Mouse (Mus musculus) MEL (cell line): ENCODE data around the gene Ssr2. TPM values are rescaled to one million over a fixed set of nuclear protein-coding genes. Genes with fewer than 3 reads are reported as not detected.

Experiments used
- DNase-seq: peaks from one replicate; pipeline ENCODE4 v3.0.0; 2011; ENCODE audit warnings: low read depth, low spot score
- H3K27ac ChIP-seq: 2 replicates; pipeline ENCODE4 v1.5.1; 2012; ENCODE audit warnings: low read depth, mild to moderate bottlenecking, control low read depth, low read length, moderate library complexity; ENCODE audit not compliant: control insufficient read depth
- H3K27me3 ChIP-seq, 2 experiments: fragments of 150-350 bp in 1 of 2; sonication (generic) in 1 of 2; 2 replicates each; pipeline ENCODE4 v1.6.1; 2012; ENCODE audit warnings: low read length in 2 of 2, mild to moderate bottlenecking in 2 of 2, improper control_type of control experiment in 1 of 2, moderate library complexity in 1 of 2; ENCODE audit not compliant: insufficient read depth in 2 of 2, control insufficient read depth in 1 of 2
- H3K36me3 ChIP-seq, 2 experiments: 2 replicates each; pipeline ENCODE4 v1.6.1; 2012 to 2014; ENCODE audit warnings: low read length in 2 of 2, improper control_type of control experiment in 1 of 2, inconsistent platforms in 1 of 2, mild to moderate bottlenecking in 1 of 2; ENCODE audit not compliant: insufficient read depth in 2 of 2, control insufficient read depth in 1 of 2
- H3K4me1 ChIP-seq, 2 experiments: fragments of 150-350 bp in 1 of 2; sonication (generic) in 1 of 2; 2 replicates each; pipeline ENCODE4 v1.6.1; 2012; ENCODE audit warnings: low read length in 2 of 2, improper control_type of control experiment in 1 of 2, mild to moderate bottlenecking in 1 of 2; ENCODE audit not compliant: insufficient read depth in 2 of 2, control insufficient read depth in 1 of 2
- H3K4me3 ChIP-seq, 2 experiments: fragments of 150-350 bp in 1 of 2; sonication (generic) in 1 of 2; 2 replicates each; pipeline ENCODE4 v1.5.1; 2012; ENCODE audit warnings: low read depth in 2 of 2, low read length in 2 of 2, mild to moderate bottlenecking in 2 of 2, moderate library complexity in 2 of 2, control low read depth in 1 of 2, improper control_type of control experiment in 1 of 2; ENCODE audit not compliant: control insufficient read depth in 1 of 2, insufficient read depth in 1 of 2
- H3K79me2 ChIP-seq: 2 replicates; pipeline ENCODE4 v1.6.1; 2012; ENCODE audit warnings: mild to moderate bottlenecking, low read length, moderate library complexity; ENCODE audit not compliant: control insufficient read depth, poor library complexity, insufficient read depth
- H3K9ac ChIP-seq: 2 replicates; pipeline ENCODE4 v1.6.1; 2012; ENCODE audit warnings: low read depth, mild to moderate bottlenecking, control low read depth, low read length, moderate library complexity; ENCODE audit not compliant: control insufficient read depth, poor library complexity, severe bottlenecking
- H3K9me3 ChIP-seq: fragments of 150-350 bp; sonication (generic); replicated peaks from 2 replicates; pipeline ENCODE4 v1.6.1; 2012; ENCODE audit warnings: mild to moderate bottlenecking, low read length, improper control_type of control experiment, moderate library complexity; ENCODE audit not compliant: insufficient read depth
- CHD2 ChIP-seq: IDR thresholded peaks from 2 replicates; pipeline ENCODE4 v1.6.1; 2011; ENCODE audit warnings: low read length, improper control_type of control experiment
- E2F4 ChIP-seq: IDR thresholded peaks from 2 replicates; pipeline ENCODE4 v1.6.1; 2011; ENCODE audit warnings: low read depth, low read length, improper control_type of control experiment, borderline replicate concordance
- EP300 ChIP-seq, 2 experiments: IDR thresholded peaks; 2 replicates each; pipeline ENCODE4 v1.6.1; 2011; ENCODE audit warnings: improper control_type of control experiment in 2 of 2, low read length in 2 of 2, low read depth in 1 of 2, mild to moderate bottlenecking in 1 of 2
- ETS1 ChIP-seq: IDR thresholded peaks from 2 replicates; pipeline ENCODE4 v1.6.1; 2012; ENCODE audit warnings: low read depth, mild to moderate bottlenecking, inconsistent platforms, low read length, improper control_type of control experiment, moderate library complexity
- HCFC1 ChIP-seq: IDR thresholded peaks from 2 replicates; pipeline ENCODE4 v1.6.1; 2012; ENCODE audit warnings: low read depth, mild to moderate bottlenecking, inconsistent platforms, low read length, improper control_type of control experiment, moderate library complexity
- MAZ ChIP-seq: IDR thresholded peaks from 2 replicates; pipeline ENCODE4 v1.6.1; 2012; ENCODE audit warnings: low read depth, mild to moderate bottlenecking, inconsistent platforms, low read length, improper control_type of control experiment
- MEF2A ChIP-seq: IDR thresholded peaks from 2 replicates; pipeline ENCODE4 v1.6.1; 2014; ENCODE audit warnings: low read depth, mild to moderate bottlenecking, inconsistent platforms, low read length, improper control_type of control experiment; ENCODE audit not compliant: poor library complexity, insufficient replicate concordance, severe bottlenecking; ENCODE audit errors: extremely low read depth
- MXI1 ChIP-seq: IDR thresholded peaks from 2 replicates; pipeline ENCODE4 v1.6.1; 2011; ENCODE audit warnings: mild to moderate bottlenecking, low read depth, low read length, improper control_type of control experiment
- MYB ChIP-seq: IDR thresholded peaks from 2 replicates; pipeline ENCODE4 v1.6.1; 2011; ENCODE audit warnings: mild to moderate bottlenecking, low read depth, low read length, improper control_type of control experiment
- NELFE ChIP-seq: IDR thresholded peaks from 2 replicates; pipeline ENCODE4 v1.6.1; 2011; ENCODE audit warnings: low read depth, low read length, improper control_type of control experiment
- POLR2A ChIP-seq, 2 experiments: IDR thresholded peaks; 2 replicates each; pipeline ENCODE4 v1.6.1; 2011 to 2012; ENCODE audit warnings: low read length in 2 of 2, mild to moderate bottlenecking in 2 of 2, control low read depth in 1 of 2, improper control_type of control experiment in 1 of 2, low read depth in 1 of 2, moderate library complexity in 1 of 2; ENCODE audit not compliant: control insufficient read depth in 1 of 2, insufficient read depth in 1 of 2, poor library complexity in 1 of 2
- POLR2AphosphoS5 ChIP-seq: IDR thresholded peaks from 2 replicates; pipeline ENCODE4 v1.6.1; 2012; ENCODE audit warnings: low read depth, borderline replicate concordance, mild to moderate bottlenecking, inconsistent platforms, low read length, moderate library complexity, mixed read lengths
- RAD21 ChIP-seq: IDR thresholded peaks from 2 replicates; pipeline ENCODE4 v1.6.1; 2011; ENCODE audit warnings: mild to moderate bottlenecking, low read depth, low read length, improper control_type of control experiment
- SIN3A ChIP-seq: IDR thresholded peaks from 2 replicates; pipeline ENCODE4 v1.6.1; 2012; ENCODE audit warnings: low read length, improper control_type of control experiment, inconsistent platforms
- SMC3 ChIP-seq: IDR thresholded peaks from 2 replicates; pipeline ENCODE4 v1.6.1; 2011; ENCODE audit warnings: low read depth, low read length, improper control_type of control experiment
- TAL1 ChIP-seq: IDR thresholded peaks from 2 replicates; pipeline ENCODE4 v1.6.1; 2012; ENCODE audit warnings: mild to moderate bottlenecking, inconsistent platforms, low read length, moderate library complexity, mixed read lengths
- UBTF ChIP-seq: IDR thresholded peaks from 2 replicates; pipeline ENCODE4 v1.6.1; 2012; ENCODE audit warnings: low read depth, mild to moderate bottlenecking, inconsistent platforms, low read length, improper control_type of control experiment, moderate library complexity, borderline replicate concordance; ENCODE audit not compliant: insufficient read depth
- USF2 ChIP-seq, 2 experiments: IDR thresholded peaks; 2 replicates each; pipeline ENCODE4 v1.6.1; 2011 to 2012; ENCODE audit warnings: improper control_type of control experiment in 2 of 2, low read length in 2 of 2, borderline replicate concordance in 1 of 2, inconsistent platforms in 1 of 2, low read depth in 1 of 2, mild to moderate bottlenecking in 1 of 2; ENCODE audit not compliant: insufficient read depth in 1 of 2
- ZC3H11A ChIP-seq: IDR thresholded peaks from 2 replicates; pipeline ENCODE4 v1.6.1; 2012; ENCODE audit warnings: low read depth, mild to moderate bottlenecking, inconsistent platforms, low read length, improper control_type of control experiment
- ZNF384 ChIP-seq: IDR thresholded peaks from 2 replicates; pipeline ENCODE4 v1.6.1; 2012; ENCODE audit warnings: low read depth, mild to moderate bottlenecking, inconsistent platforms, low read length, improper control_type of control experiment
- polyA plus RNA-seq, 2 experiments: library from polyadenylated mRNA; stranded (reverse) in 1 of 2; unstranded in 1 of 2; fragments of >175 nt in 1 of 2; fragments of >200 nt in 1 of 2; gene quantifications; 2 replicates each; pipeline versions ENCODE4 v1.2.1 to v1.2.4; 2012; ENCODE audit warnings: low replicate concordance in 2 of 2, low read depth in 1 of 2; ENCODE audit not compliant: insufficient read length in 2 of 2, insufficient read depth in 1 of 2, missing spikeins in 1 of 2
- total RNA-seq: library from RNA; depleted of rRNA; stranded (reverse); fragments of 300-350 nt; gene quantifications from 2 replicates; pipeline ENCODE4 v1.2.3, GENCODE M21; 2012

The Ssr2 gene
- total and polyA plus RNA-seq, 3 experiments = 176 to 706 (median 594) TPM

DNA sequence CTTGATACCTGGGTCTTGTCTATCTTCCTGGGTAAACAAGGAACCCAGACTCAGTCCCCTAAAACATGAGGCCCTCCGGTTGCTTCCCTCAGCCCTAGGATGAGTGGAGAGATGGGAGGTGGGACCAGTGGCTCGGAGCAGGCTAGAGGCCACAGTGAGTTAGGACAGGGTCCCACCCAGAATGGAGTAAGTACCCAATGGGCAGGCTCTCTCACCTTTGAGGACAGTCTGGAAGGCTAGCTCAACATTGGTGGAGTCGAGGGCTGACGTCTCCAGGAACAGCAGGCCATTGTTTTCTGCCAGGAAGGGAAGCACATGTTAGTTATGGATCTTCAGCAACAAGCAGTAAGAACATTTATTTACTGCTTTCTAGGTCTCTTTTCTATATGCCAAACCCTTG, 33.2 kb upstream of the Ssr2 start:
- no peak for DNase-seq
- H3K79me2 ChIP-seq = no peaks in the 10 kb centered on the region
- TF ChIP-seq EP300 (IDR thresholded peaks at IDR 0.05; ENCODE audit: low read depth in 1 of 2, low read length in 2 of 2) (no peak), MEF2A (no peak), HCFC1 (no peak), USF2 (IDR thresholded peaks at IDR 0.05; ENCODE audit: borderline replicate concordance in 1 of 2, insufficient read depth in 1 of 2, low read depth in 1 of 2, low read length in 2 of 2) (no peak), ZNF384 (no peak), MYB (no peak), UBTF (no peak)
- TF ChIP-seq, all 39 proteins: peak for 0
- H3K4me3 ChIP-seq = no peak overlapping the region
- no peaks in the 10 kb centered on the region for H3K27me3 ChIP-seq
- H3K4me1 ChIP-seq = peaks cover 17 to 24% of the 10 kb centered on the region in 2 experiments
- no peak overlapping the region for H3K9ac ChIP-seq
- H3K9me3 ChIP-seq = no peaks in the 10 kb centered on the region
- H3K36me3 ChIP-seq = peaks cover 0 to 12% of the 10 kb centered on the region in 2 experiments; a peak in 2 of 4 replicates
- no peak overlapping the region for H3K27ac ChIP-seq

DNA sequence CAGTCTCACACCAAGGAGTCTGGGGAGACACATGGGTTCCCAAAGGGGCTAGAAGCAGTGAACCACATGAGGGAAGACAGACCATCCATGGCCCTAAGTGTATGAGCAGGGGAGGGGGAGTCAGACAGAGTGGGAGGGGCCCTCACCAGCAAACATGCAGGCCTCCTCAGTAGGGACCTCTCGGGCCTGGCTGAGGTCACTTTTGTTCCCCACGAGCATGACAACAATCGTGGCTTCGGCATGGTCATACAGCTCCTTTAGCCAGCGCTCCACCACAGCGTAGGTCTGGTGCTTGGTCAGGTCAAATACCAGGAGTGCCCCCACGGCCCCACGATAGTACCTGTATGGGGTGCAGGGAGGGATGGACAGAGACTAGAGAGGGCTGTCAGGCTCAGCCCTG, 32.5 kb upstream of the Ssr2 start:
- Histone ChIP-seq H3K4me3 (no peak overlapping the region), H3K36me3 (peaks cover 0 to 12% of the 10 kb centered on the region in 2 experiments; a peak in 2 of 4 replicates), H3K9ac (no peak overlapping the region), H3K27me3 (no peaks in the 10 kb centered on the region), H3K4me1 (peaks cover 17 to 24% of the 10 kb centered on the region in 2 experiments), H3K79me2 (no peaks in the 10 kb centered on the region), H3K9me3 (no peaks in the 10 kb centered on the region), H3K27ac (no peak overlapping the region)
- no peak for DNase-seq
- no peak for TF ChIP-seq POLR2A (IDR thresholded peaks at IDR 0.05; ENCODE audit: control insufficient read depth in 1 of 2, insufficient read depth in 1 of 2, low read depth in 1 of 2, low read length in 2 of 2, poor library complexity in 1 of 2)
- no peak for TF ChIP-seq SIN3A
- TF ChIP-seq ZC3H11A = no peak
- TF ChIP-seq MYB = no peak
- TF ChIP-seq E2F4 = no peak
- TF ChIP-seq HCFC1 = no peak
- TF ChIP-seq ETS1 = no peak
- no peak for TF ChIP-seq TAL1
- TF ChIP-seq POLR2AphosphoS5 = no peak
- TF ChIP-seq SMC3 = no peak
- TF ChIP-seq RAD21 = no peak
- TF ChIP-seq MXI1 = no peak
- no peak for TF ChIP-seq MAZ
- no peak for TF ChIP-seq CHD2
- TF ChIP-seq NELFE = no peak
